Mouse (Mus musculus) megakaryocyte progenitor cell, adult 5-6 weeks (primary cell): ENCODE measurements at regions not wholly inside any gene's neighbourhood (a gene's known extent, or its start where the extent isn't known, plus 50 kb on each side); places are given as distances from the start of the nearest gene placed in this dataset.

ENCODE experiments used
- ATAC-seq: replicated peaks from 2 replicates; pipeline ENCODE4 v1.8.0; 2016; ENCODE audit warnings: mild to moderate bottlenecking, moderate TSS enrichment, inconsistent platforms; ENCODE audit not compliant: poor library complexity

GRCm38 (mm10) chr1:184608338-184608737 lies 124.1 kb downstream of the Hlx start:
- no peak for ATAC-seq

DNA sequence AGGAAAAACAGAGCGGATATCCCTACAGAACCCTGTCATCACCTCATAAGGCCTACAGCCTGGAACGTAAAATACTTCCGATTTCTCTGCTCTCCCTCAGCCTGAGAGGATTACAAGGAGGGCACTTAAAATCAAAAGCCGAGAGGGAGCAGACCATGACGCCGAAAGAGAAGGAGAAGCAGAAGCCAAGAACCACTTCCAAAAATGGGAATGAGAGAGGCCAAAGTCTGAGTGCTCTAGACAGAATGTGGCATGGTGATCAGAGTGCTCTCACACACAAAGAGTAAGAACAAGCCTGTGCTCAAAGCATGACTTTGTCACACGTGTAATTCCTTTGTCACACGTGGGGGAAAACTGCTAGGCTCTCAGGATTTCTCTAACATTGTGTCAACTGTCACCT lies 125.9 kb downstream of the Hlx start:
- ATAC-seq, result no peak

DNA sequence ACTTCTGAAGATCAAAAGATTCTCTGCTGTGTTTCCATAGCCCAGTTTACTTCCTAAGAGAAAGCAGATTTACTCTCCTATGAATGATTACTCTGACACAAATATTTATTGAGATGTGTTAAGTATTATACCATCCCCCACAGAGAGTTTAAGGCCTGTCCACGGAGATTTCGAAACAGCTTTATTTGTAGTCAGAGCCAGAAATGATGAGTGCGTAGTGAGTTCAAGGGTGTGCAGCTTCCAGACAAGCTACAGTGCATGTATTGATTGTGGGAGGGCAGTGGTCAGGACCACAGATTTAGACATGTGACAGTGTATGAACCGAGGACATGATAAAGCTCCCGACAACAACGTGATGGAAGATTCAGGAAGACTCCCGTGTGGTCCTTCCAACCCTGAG lies 126.8 kb downstream of the Hlx start:
- no peak for ATAC-seq

GRCm38 (mm10) chr1:184603136-184603535 lies 129.3 kb downstream of the Hlx start:
- ATAC-seq, result no peak

DNA sequence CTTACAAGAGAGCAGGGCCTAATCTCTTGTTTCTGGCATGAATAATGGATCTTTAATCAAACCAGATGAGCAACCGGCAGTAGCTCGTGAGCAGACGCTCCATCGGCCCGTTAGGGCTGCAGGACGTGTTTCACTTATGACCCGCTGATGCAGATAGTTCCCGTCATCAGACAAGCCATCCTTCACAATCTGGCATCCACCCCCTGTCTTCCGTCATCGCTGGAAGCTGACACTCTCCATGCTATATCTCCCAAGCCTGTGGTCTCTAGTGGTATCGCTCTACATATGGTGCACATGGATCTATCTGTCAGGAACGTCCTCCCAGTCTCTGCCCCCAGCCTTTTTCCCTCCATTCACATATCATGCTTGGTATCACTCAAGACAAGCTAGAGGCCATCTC lies 137.0 kb downstream of the Hlx start:
- ATAC-seq, result no peak

DNA sequence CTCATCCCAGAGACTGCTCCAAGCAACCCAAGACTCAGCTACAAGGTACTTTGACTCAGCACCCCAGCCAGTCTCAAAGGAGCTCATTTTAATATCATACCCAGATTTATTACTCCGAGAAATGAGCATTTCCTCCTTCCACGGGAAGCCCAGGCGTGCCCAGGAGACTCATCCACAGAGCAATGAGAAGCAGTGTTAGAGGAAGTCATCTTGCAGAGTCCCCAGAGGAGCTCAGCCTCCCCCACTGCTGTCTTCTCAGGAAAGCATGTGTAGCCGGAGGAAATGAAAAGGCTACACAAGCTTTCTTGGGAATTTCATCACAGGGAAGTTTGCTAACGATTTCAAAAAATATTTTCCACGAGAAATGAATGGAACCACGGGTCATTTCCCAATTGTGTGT lies 141.8 kb downstream of the Hlx start:
- ATAC-seq, result peak; percentile 69

DNA sequence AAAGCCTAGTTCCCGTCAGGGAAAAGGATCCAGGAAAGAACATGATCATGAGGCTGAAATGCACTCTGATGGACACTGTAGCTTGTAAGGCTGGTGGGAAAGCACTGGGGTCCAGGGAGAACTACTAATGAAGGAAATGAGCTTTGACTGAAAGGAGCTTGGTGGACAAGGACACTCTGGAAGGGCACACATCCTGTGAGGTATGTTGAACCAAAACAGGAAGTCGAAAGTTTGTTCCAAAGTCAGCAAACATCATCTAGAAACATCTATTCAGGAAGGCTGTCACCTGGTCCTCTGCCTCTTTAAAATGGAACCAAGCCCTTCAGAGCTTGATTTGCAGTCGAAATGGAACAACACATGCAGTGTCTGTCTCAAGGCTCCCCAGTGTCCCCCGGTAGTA lies 143.1 kb downstream of the Hlx start:
- ATAC-seq, result no peak

- ATAC-seq, result no peak
These were observed 147.9 kb downstream of the Hlx start for GRCm38 (mm10) chr1:184584505-184584874.

DNA sequence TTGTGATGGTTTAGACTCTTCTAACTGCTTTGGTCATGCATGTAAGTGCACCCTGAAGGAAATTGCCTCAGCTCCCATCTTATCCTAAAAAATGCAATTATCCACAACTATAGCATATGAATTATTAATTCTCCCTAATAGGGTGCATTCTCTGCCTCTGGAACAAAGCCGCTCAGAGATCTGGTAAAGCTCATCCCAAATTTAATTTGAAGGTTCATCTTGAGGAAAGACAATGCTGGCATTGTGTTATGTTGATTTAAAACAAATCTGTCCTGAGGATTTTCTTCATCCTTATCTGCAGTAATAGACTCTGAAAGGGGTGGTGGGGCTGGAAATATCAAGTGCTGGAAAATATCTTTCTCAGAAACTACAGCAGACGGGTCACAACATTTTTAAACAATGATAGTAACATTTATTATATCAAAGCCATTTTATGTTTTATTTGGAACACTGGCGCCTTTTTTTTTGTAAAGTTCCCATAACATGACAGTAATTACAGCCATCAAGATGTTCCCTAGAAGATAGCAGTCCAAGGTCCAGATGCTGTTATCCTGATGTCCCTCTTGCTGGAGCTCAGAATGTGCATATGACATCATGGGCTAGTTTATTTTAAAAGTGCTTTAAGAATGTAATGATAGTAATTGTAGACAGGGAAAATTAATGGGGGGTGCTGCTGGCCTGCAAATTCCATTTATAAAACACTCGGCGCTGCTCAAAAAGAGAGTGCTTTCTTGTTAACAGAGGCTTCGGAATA lies 148.5 kb downstream of the Hlx start:
- no peak for ATAC-seq

DNA sequence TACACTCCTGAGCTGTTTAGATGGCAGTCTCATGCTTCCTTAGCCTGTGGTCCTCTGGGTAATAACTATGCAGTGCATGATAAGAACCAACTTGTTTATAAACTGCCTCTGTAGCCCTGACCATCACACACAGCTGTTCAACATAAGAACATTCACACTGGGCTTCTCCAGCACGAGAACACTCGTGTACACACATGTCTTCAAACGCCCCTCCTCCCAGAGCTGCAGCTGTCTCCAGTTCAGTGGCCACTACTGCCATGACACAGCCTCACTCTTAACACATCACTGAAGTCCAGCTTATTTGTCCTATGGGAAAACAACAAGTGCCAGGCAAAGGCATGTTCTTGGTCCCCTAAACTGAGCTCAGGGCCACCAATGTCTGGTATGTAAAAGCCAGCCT lies 152.9 kb downstream of the Hlx start:
- ATAC-seq, result no peak

- ATAC-seq, result no peak
These were observed 155.9 kb downstream of the Hlx start for GRCm38 (mm10) chr1:184576527-184576926.

DNA sequence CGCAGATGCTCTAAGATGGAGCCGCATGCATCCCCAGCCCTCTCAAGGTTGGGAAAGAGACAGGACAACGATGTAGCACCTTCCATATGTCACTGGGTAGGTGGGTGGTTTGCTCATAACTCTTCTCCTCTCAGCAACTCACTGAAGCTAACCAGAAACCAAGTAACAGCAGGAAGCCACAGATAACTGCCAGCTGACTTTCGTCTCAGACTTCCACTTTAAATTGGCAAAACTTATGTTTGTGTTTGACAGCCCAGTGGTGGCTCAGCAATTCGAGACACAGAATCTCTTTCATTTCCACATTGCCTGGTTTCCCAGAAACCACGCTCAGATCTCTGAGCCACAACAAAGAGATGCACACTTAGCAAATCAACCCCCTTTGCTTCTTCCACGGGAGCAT lies 159.1 kb downstream of the Hlx start:
- peak; percentile 80 for ATAC-seq

DNA sequence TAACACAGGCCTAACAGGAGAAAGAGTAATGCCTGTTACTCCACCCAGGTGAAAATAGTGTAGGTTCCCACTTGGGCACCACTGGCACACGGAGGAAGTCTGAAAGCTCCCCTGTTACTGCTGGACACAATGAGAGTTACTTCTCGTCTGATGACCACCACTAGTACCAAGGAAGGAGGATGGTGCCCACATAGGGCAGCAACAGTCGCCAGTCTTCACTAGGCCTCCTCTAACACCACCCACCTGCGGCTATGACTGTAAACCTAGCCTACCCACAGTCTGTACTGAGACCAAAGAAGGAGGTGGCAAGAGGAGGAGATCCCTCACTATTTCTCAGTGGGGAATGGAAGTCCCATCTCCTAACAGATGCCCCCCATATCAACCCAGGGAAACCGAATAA lies 161.7 kb downstream of the Hlx start:
- ATAC-seq, result no peak

DNA sequence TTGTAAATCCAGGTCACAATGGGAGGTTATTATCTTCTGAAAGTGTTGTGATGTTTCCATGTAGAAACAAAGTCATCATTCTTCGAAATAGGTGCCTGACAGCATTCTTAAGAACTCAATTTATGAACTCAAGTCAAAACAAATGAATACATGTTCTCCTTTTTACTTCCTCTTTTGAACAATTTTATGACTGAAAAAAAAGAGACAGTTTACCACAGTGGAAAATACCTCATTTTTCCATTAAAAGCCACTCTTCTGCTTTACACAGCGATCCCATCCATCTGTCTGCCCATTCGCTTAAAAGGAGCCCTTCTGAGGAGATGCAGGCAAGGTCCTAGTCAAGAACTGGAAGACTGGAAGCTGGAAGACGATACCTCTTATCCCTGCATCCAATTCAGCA lies 169.5 kb downstream of the Hlx start:
- peak; percentile 66 for ATAC-seq

DNA sequence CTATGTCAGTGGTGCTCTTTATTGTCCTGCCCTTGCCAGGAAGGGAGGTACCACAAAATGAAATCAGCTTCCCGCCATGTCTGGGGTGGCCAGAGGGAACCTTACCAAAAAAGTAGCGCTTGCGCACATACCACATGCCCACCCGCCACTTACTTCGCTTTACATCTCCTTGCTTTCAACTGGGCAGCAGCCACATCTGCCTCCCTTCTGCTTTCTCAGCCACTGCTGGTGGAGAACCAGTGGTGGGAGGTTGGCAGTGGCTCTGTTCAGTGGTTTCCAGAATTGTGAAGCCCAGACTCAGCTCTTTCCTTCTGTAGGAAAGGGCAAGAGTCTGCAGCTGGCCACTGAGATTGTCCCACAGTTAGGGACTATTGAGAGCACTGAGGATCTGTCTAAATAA lies 170.2 kb downstream of the Hlx start:
- peak; percentile 71 for ATAC-seq

GRCm38 (mm10) chr1:184559543-184559942 lies 172.9 kb downstream of the Hlx start:
- ATAC-seq, result no peak

DNA sequence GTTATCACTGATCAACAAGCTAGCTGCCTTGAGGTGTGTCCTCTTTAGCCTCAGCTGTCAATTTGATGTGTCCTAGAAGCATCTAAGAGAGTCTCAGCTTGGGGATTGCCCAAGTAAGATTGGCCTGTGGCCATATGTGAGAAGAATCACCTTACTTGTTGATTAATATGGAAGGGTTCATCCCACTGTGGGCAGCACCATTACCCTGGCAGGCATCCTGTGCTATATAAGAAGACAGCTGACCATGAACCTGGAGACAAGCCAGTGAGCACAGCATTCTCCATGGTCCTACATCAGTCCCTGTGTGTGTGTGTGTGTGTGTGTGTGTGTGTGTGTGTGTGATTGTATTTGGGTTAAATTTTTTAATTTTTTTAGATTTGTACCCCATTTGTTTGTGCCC lies 178.6 kb downstream of the Hlx start:
- no peak for ATAC-seq

DNA sequence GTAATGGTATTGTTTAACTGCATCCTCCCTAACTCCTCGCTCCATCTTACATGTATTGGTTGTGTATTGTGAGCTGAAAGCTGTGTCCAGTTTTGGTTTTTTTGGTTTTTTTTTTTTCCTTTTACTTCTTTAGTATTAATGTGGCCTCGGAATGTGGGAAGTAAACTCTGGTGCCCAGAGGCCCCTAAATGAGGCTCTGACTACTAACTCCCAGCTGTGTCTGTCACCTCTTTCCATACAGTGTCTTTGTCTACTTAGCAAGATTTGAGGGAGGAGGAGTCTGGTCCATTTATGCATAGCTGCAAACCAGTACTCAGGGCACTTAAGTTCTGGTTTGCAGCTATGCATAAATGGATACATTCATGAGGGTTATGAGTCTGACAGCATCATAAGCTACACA lies 181.9 kb downstream of the Hlx start:
- no peak for ATAC-seq

DNA sequence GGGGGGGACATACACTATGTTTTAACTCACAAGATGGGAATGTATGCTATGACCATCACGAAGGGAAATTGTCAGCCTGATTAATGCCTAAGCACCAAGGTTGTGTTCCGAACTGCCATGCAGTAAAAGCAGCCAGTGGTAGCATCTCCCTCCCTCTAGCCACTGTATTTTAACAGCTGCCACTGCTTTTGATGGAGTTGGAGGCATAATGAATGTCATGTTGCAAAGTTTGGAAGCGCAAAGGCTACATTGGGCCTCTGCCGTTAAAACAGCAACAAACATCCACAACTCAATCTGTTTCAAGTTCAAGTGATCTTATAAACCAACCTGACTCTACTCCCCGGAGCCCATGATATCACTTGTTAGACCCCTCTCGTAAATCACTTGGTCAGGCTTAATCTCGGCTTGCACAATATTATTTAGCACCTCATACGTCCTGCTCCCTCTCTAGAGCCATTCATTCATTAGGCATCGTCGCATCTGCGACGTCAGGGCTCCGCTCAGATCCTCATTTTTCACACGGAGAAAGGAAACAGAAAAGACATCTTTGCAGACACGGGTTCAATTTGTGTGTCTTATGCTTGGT lies 184.7 kb downstream of the Hlx start:
- ATAC-seq, result no peak

- no peak for ATAC-seq
These were observed 186.2 kb downstream of the Hlx start for GRCm38 (mm10) chr1:184546140-184546661.

GRCm38 (mm10) chr1:184545111-184545510 lies 187.3 kb downstream of the Hlx start:
- ATAC-seq, result no peak

GRCm38 (mm10) chr1:184542321-184543115 lies 189.9 kb downstream of the Hlx start:
- ATAC-seq, result peak; percentile 65
